Mouse (Mus musculus) retina, postnatal 7 days (tissue): Measurements from ENCODE around the gene Crybb1.

Experiments
- DNase-seq: peaks from one replicate; pipeline ENCODE4 v3.0.0-alpha.2; 2012; ENCODE audit warnings: low read depth, low spot score

The Crybb1 gene

GRCm38 (mm10) chr5:112237866-112238570 is 17.6 kb upstream of the Crybb1 start:
- DNase-seq: no peak

GRCm38 (mm10) chr5:112238781-112239482 is 16.7 kb upstream of the Crybb1 start:
- DNase-seq: no peak

GRCm38 (mm10) chr5:112240761-112241160 is 14.9 kb upstream of the Crybb1 start:
- DNase-seq: peak; percentile 74

GRCm38 (mm10) chr5:112241849-112242248 is 13.8 kb upstream of the Crybb1 start:
- DNase-seq: no peak

GRCm38 (mm10) chr5:112242361-112242778 is 13.2 kb upstream of the Crybb1 start:
- DNase-seq: no peak

- no peak for DNase-seq
Measured at GRCm38 (mm10) chr5:112243041-112243440, 12.6 kb upstream of the Crybb1 start.

GRCm38 (mm10) chr5:112243539-112244274 is 11.9 kb upstream of the Crybb1 start:
- DNase-seq: peak; percentile 56

GRCm38 (mm10) chr5:112244275-112244562 is 11.4 kb upstream of the Crybb1 start:
- no peak for DNase-seq

GRCm38 (mm10) chr5:112244890-112245615 is 10.6 kb upstream of the Crybb1 start:
- no peak for DNase-seq

- no peak for DNase-seq
Measured at GRCm38 (mm10) chr5:112247399-112247798, 8.2 kb upstream of the Crybb1 start.

GRCm38 (mm10) chr5:112249106-112249505 is 6.5 kb upstream of the Crybb1 start:
- no peak for DNase-seq

GRCm38 (mm10) chr5:112252400-112252799 is 3.2 kb upstream of the Crybb1 start, which contains the start of gene Cryba4:
Cryba4 (minus strand) TSS chr5:112252518.
- DNase-seq: no peak

GRCm38 (mm10) chr5:112253169-112253568 is 2.4 kb upstream of the Crybb1 start:
- DNase-seq: no peak

- no peak for DNase-seq
Measured at GRCm38 (mm10) chr5:112254282-112254806, 1.3 kb upstream of the Crybb1 start.

- DNase-seq: no peak
Measured at GRCm38 (mm10) chr5:112256457-112256856, 842 bp downstream of the Crybb1 start.

- DNase-seq: no peak
Measured at GRCm38 (mm10) chr5:112257896-112258295, 2.3 kb downstream of the Crybb1 start.

GRCm38 (mm10) chr5:112259862-112260650 is 4.4 kb downstream of the Crybb1 start:
- no peak for DNase-seq

GRCm38 (mm10) chr5:112260818-112261217 is 5.2 kb downstream of the Crybb1 start:
- no peak for DNase-seq

GRCm38 (mm10) chr5:112264099-112264498 is 8.5 kb downstream of the Crybb1 start:
- no peak for DNase-seq

GRCm38 (mm10) chr5:112265110-112265509 is 9.5 kb downstream of the Crybb1 start:
- no peak for DNase-seq

GRCm38 (mm10) chr5:112265515-112265914 is 9.9 kb downstream of the Crybb1 start:
- DNase-seq: no peak
